Mouse (Mus musculus) CH12.LX (cell line): ENCODE results near the gene Fgfr2. TPM values are rescaled to one million over a fixed set of nuclear protein-coding genes. Genes with fewer than 3 reads are reported as not detected.
"Not testable (repeated sequence)": the region's sequence is repeated elsewhere in the genome, so short reads cannot be mapped to it uniquely, and the experiment has no call there.

Experiments used
- DNase-seq: peaks from one replicate; pipeline ENCODE4 v3.0.0-alpha.2; 2013; ENCODE audit errors: extremely low read depth
- H3K27ac ChIP-seq: 2 replicates; pipeline ENCODE4 v1.5.1; 2012; ENCODE audit warnings: low read depth, mild to moderate bottlenecking, control low read depth, moderate library complexity; ENCODE audit not compliant: insufficient read depth
- H3K27me3 ChIP-seq: replicated peaks from 2 replicates; pipeline ENCODE3; 2012; ENCODE audit warnings: inconsistent platforms
- H3K36me3 ChIP-seq, 2 experiments: replicated peaks in 1 of 2; 2 replicates each; pipeline versions ENCODE3 to v1.6.1; 2012; ENCODE audit warnings: inconsistent platforms in 1 of 2, low read length in 1 of 2, mild to moderate bottlenecking in 1 of 2, mixed read lengths in 1 of 2, moderate library complexity in 1 of 2; ENCODE audit not compliant: control insufficient read depth in 1 of 2, insufficient read depth in 1 of 2
- H3K4me1 ChIP-seq, 2 experiments: 2 replicates each; pipeline ENCODE4 v1.6.1; 2012; ENCODE audit warnings: inconsistent platforms in 1 of 2, moderate library complexity in 1 of 2; ENCODE audit not compliant: insufficient read depth in 2 of 2, control insufficient read depth in 1 of 2
- H3K4me2 ChIP-seq: 2 replicates; pipeline ENCODE4 v1.6.1; 2012; ENCODE audit warnings: low read depth, mild to moderate bottlenecking, control low read depth; ENCODE audit not compliant: poor library complexity, insufficient read depth, severe bottlenecking
- H3K4me3 ChIP-seq, 3 experiments: fragments of 150-350 bp in 1 of 3; sonication (generic) in 1 of 3; replicated peaks in 1 of 3; 2 replicates each; pipeline versions ENCODE3 to v1.5.1; 2011 to 2012; ENCODE audit warnings: low read depth in 2 of 3, low read length in 2 of 3, mild to moderate bottlenecking in 2 of 3, moderate library complexity in 2 of 3, control low read depth in 1 of 3, improper control_type of control experiment in 1 of 3, inconsistent platforms in 1 of 3, mixed read lengths in 1 of 3; ENCODE audit not compliant: poor library complexity in 1 of 3
- H3K79me2 ChIP-seq: replicated peaks from 2 replicates; pipeline ENCODE4 v1.6.1; 2012; ENCODE audit warnings: mild to moderate bottlenecking, moderate library complexity; ENCODE audit not compliant: control insufficient read depth, poor library complexity, insufficient read depth, severe bottlenecking; ENCODE audit errors: extremely low read depth
- H3K9ac ChIP-seq: 2 replicates; pipeline ENCODE4 v1.6.1; 2012; ENCODE audit warnings: low read depth, mild to moderate bottlenecking, control low read depth, moderate library complexity; ENCODE audit not compliant: insufficient read depth
- H3K9me3 ChIP-seq: replicated peaks from 2 replicates; pipeline ENCODE3; 2012; ENCODE audit warnings: low read length, inconsistent platforms, mixed read lengths
- BHLHE40 ChIP-seq: IDR thresholded peaks from 2 replicates; pipeline ENCODE4 v1.6.1; 2011; ENCODE audit warnings: mild to moderate bottlenecking, low read depth, low read length, improper control_type of control experiment
- CHD2 ChIP-seq: IDR thresholded peaks from 2 replicates; pipeline ENCODE4 v1.6.1; 2011; ENCODE audit warnings: low read length, improper control_type of control experiment
- ELF1 ChIP-seq: IDR thresholded peaks from 2 replicates; pipeline ENCODE4 v1.6.1; 2014; ENCODE audit warnings: low read depth, mild to moderate bottlenecking, inconsistent platforms, low read length, improper control_type of control experiment
- ETS1 ChIP-seq: conservative IDR thresholded peaks from 2 replicates; pipeline ENCODE4 v1.6.1; 2012; ENCODE audit warnings: low read depth, mild to moderate bottlenecking, inconsistent platforms, low read length, improper control_type of control experiment, moderate library complexity
- GABPA ChIP-seq: IDR thresholded peaks from 2 replicates; pipeline ENCODE4 v1.6.1; 2012; ENCODE audit warnings: low read depth, low read length, improper control_type of control experiment, inconsistent platforms; ENCODE audit not compliant: insufficient replicate concordance
- HCFC1 ChIP-seq: IDR thresholded peaks from 2 replicates; pipeline ENCODE4 v1.6.1; 2012; ENCODE audit warnings: low read depth, mild to moderate bottlenecking, inconsistent platforms, low read length, improper control_type of control experiment
- IRF4 ChIP-seq: IDR thresholded peaks from 2 replicates; pipeline ENCODE4 v1.6.1; 2014; ENCODE audit warnings: low read depth, mild to moderate bottlenecking, inconsistent platforms, low read length, improper control_type of control experiment
- MAFK ChIP-seq: IDR thresholded peaks from 2 replicates; pipeline ENCODE4 v1.6.1; 2011; ENCODE audit warnings: low read length, improper control_type of control experiment; ENCODE audit not compliant: insufficient replicate concordance
- MAX ChIP-seq: IDR thresholded peaks from 2 replicates; pipeline ENCODE4 v1.6.1; 2011; ENCODE audit warnings: low read length, improper control_type of control experiment
- MAZ ChIP-seq: IDR thresholded peaks from 2 replicates; pipeline ENCODE4 v1.6.1; 2012; ENCODE audit warnings: low read depth, mild to moderate bottlenecking, inconsistent platforms, low read length, improper control_type of control experiment, moderate library complexity
- MEF2A ChIP-seq: IDR thresholded peaks from 2 replicates; pipeline ENCODE4 v1.6.1; 2014; ENCODE audit warnings: low read depth, mild to moderate bottlenecking, inconsistent platforms, low read length, improper control_type of control experiment, borderline replicate concordance
- MXI1 ChIP-seq: IDR thresholded peaks from 2 replicates; pipeline ENCODE4 v1.6.1; 2011; ENCODE audit warnings: mild to moderate bottlenecking, low read depth, low read length, improper control_type of control experiment
- NELFE ChIP-seq: IDR thresholded peaks from 2 replicates; pipeline ENCODE4 v1.6.1; 2011; ENCODE audit warnings: low read depth, low read length, improper control_type of control experiment
- NRF1 ChIP-seq: IDR thresholded peaks from 2 replicates; pipeline ENCODE4 v1.6.1; 2014; ENCODE audit warnings: low read depth, mild to moderate bottlenecking, inconsistent platforms, low read length, improper control_type of control experiment, moderate library complexity
- PAX5 ChIP-seq: IDR thresholded peaks from 2 replicates; pipeline ENCODE4 v1.6.1; 2012; ENCODE audit warnings: low read length, inconsistent platforms, mixed read lengths
- POLR2A ChIP-seq: IDR thresholded peaks from 2 replicates; pipeline ENCODE4 v1.6.1; 2011; ENCODE audit warnings: low read depth, mild to moderate bottlenecking, improper control_type of control experiment, low read length
- RAD21 ChIP-seq: IDR thresholded peaks from 2 replicates; pipeline ENCODE4 v1.6.1; 2011; ENCODE audit warnings: low read depth, mild to moderate bottlenecking, low read length, improper control_type of control experiment, moderate library complexity
- SIN3A ChIP-seq: IDR thresholded peaks from 2 replicates; pipeline ENCODE4 v1.6.1; 2012; ENCODE audit warnings: low read length, improper control_type of control experiment, inconsistent platforms
- SMC3 ChIP-seq: IDR thresholded peaks from 2 replicates; pipeline ENCODE4 v1.6.1; 2011; ENCODE audit warnings: low read depth, low read length, improper control_type of control experiment
- UBTF ChIP-seq: IDR thresholded peaks from 2 replicates; pipeline ENCODE4 v1.6.1; 2012; ENCODE audit warnings: low read depth, mild to moderate bottlenecking, inconsistent platforms, low read length, improper control_type of control experiment, moderate library complexity
- USF1 ChIP-seq: IDR thresholded peaks from 2 replicates; pipeline ENCODE4 v1.6.1; 2014; ENCODE audit warnings: low read depth, mild to moderate bottlenecking, inconsistent platforms, low read length, improper control_type of control experiment
- USF2 ChIP-seq: conservative IDR thresholded peaks from 2 replicates; pipeline ENCODE4 v1.6.1; 2011; ENCODE audit warnings: low read depth, low read length, improper control_type of control experiment
- ZKSCAN1 ChIP-seq: IDR thresholded peaks from 2 replicates; pipeline ENCODE4 v1.6.1; 2012; ENCODE audit warnings: low read depth, inconsistent platforms, low read length, improper control_type of control experiment, borderline replicate concordance
- ZMIZ1 ChIP-seq: IDR thresholded peaks from 2 replicates; pipeline ENCODE4 v1.6.1; 2012; ENCODE audit warnings: low read depth, mild to moderate bottlenecking, inconsistent platforms, low read length, improper control_type of control experiment
- dilution Hi-C: fragments of 300-500 bp; cut with MboI; formaldehyde crosslinking; loops from 2 replicates; pipeline ENCODE4 v1.14.3; 2020; ENCODE audit warnings: low sequenced_read_pairs; ENCODE audit not compliant: extremely low pct_unique_long_range_greater_than_20kb, extremely low pct_ligation_motif_present
- in situ Hi-C: fragments of 300-500 bp; cut with MboI; formaldehyde crosslinking; loops from 3 replicates; pipeline ENCODE4 v1.14.3; 2019; ENCODE audit warnings: low sequenced_read_pairs, low pct_ligation_motif_present, low pct_unique_long_range_greater_than_20kb, mixed read lengths
- polyA plus RNA-seq: library from polyadenylated mRNA; unstranded; fragments of >175 nt; gene quantifications from 2 replicates; pipeline ENCODE4 v1.2.1, GENCODE M21; 2012; ENCODE audit warnings: low read depth; ENCODE audit not compliant: insufficient read length
- total RNA-seq, 2 experiments: library from RNA; depleted of rRNA; stranded (reverse); fragments of 300-350 nt in 1 of 2; fragments of >200 nt in 1 of 2; gene quantifications; 2 replicates each; pipeline ENCODE4 v1.2.3; 2012 to 2014

The Fgfr2 gene
- total and polyA plus RNA-seq, 3 experiments, result not detected

DNA sequence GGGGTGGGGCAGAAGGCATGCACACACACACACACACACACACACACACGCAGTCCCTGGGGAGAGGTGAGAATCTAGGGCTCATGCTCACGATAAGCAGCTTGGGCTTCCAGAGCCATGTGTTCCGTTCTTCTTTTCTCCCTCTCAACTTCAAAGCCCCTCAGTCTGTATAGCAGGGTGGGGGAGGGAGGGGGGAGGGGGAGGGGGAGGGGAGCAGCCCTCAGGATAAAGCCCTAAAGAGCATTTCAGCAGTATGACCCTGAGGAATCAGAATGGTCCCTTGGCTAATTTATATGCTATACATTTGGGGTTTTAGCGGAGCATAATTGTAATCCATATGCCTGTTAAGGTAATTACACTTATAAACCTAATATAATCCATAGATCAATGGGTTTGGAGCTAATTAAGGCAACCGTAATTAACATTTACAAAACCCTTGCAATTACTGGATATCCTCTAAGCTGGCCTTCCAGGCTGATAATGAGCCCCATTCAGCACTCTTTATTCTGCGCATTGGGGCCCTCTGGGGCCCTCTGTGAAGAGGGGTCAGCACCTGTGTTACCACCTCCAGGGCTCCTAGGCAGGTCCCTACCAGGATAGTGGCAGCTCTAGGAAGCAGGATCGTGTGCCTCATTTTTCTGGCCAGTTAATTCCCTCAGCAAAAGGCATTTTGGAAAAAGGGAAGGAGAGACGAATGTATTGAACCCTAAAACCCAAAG is 457.3 kb downstream of the Fgfr2 start:
- TF ChIP-seq BHLHE40 (no peak), CHD2 (no peak), MEF2A (no peak), ETS1 (no peak), NRF1 (no peak), RAD21 (no peak), SMC3 (no peak), HCFC1 (no peak), MAZ (no peak), POLR2A (no peak), IRF4 (no peak), UBTF (no peak)

DNA sequence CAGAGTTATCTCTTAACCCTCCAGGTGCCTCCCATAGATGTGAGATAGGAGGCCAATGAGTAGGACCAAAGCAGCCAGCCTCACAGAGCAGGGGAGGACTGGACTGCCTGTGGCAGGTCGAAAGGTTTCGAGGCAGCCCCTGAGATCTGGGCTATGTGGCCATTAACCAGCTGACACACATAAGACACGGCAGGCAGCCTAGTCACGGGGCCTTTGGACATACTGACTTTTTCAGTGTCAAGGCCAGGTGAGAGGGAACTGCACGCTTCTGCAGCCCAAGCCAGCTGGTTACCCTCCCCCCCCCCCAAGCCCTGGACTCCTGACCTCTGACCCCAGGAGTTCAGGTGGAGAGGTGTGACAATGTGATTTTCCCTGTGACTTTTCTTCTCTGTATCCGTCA is 458.3 kb downstream of the Fgfr2 start:
- in situ Hi-C loops, result no loop called here
- H3K4me1 ChIP-seq, result peaks cover 3 to 20% of the 10 kb centered on the region in 2 experiments; a peak in 2 of 4 replicates
- no peak overlapping the region for H3K4me3 ChIP-seq
- H3K9ac ChIP-seq, result no peak overlapping the region
- TF ChIP-seq ELF1 (no peak), USF2 (no peak), UBTF (no peak), NELFE (no peak), IRF4 (no peak), MAFK (no peak), RAD21 (no peak), SIN3A (no peak), USF1 (no peak), MXI1 (no peak), ZMIZ1 (no peak), GABPA (no peak), NRF1 (no peak), MEF2A (no peak), PAX5 (no peak), MAX (no peak), ZKSCAN1 (no peak)
- H3K36me3 ChIP-seq, result no peaks in the 10 kb centered on the region
- no peaks in the 10 kb centered on the region for H3K27me3 ChIP-seq
- dilution Hi-C loops, result no loop called here
- no peaks in the 10 kb centered on the region for H3K79me2 ChIP-seq
- no peak overlapping the region for H3K4me2 ChIP-seq
- DNase-seq, result no peak
- no peak overlapping the region for H3K27ac ChIP-seq
- no peaks in the 10 kb centered on the region for H3K9me3 ChIP-seq

More for the DNA sequence above, 457.3 kb downstream of the Fgfr2 start:
- Histone ChIP-seq H3K9ac (no peak overlapping the region), H3K4me3 (no peak overlapping the region), H3K79me2 (no peaks in the 10 kb centered on the region), H3K36me3 (peaks cover 0 to 3% of the 10 kb centered on the region in 2 experiments), H3K27me3 (no peaks in the 10 kb centered on the region), H3K27ac (no peak overlapping the region), H3K4me1 (peaks cover 0 to 10% of the 10 kb centered on the region in 2 experiments; a peak in 2 of 4 replicates), H3K9me3 (no peaks in the 10 kb centered on the region), H3K4me2 (no peak overlapping the region)
- in situ Hi-C loops (no loop called here), dilution Hi-C loops (no loop called here)
- no peak for DNase-seq

DNA sequence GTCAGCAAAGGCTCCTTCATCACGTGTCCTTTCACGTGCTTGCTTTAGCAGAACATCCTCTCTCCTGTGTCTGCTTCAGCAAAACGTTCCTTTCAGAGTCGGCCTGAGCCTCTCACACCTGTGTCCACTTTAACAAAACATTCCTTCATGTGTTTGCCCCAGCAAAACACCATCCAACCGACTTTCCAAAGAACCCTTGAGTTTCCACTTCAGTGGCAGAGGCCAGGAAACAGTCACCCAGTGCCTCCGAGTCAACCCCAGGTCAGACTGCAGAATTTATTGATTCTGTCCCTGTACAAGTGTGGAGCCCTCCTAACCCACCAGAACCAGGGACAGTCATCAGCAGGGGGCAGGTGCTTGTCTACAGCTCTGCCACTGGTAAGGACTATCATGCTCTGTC is 460.3 kb downstream of the Fgfr2 start:
- H3K27me3 ChIP-seq, H3K4me3 ChIP-seq, H3K9me3 ChIP-seq, DNase-seq, H3K27ac ChIP-seq, H3K79me2 ChIP-seq, dilution Hi-C loops, H3K9ac ChIP-seq, in situ Hi-C loops, H3K4me2 ChIP-seq, H3K36me3 ChIP-seq: not testable (repeated sequence)
- peaks cover 7 to 40% of the 10 kb centered on the region in 2 experiments; a peak in 3 of 4 replicates for H3K4me1 ChIP-seq
